In the genomic region with DNA sequence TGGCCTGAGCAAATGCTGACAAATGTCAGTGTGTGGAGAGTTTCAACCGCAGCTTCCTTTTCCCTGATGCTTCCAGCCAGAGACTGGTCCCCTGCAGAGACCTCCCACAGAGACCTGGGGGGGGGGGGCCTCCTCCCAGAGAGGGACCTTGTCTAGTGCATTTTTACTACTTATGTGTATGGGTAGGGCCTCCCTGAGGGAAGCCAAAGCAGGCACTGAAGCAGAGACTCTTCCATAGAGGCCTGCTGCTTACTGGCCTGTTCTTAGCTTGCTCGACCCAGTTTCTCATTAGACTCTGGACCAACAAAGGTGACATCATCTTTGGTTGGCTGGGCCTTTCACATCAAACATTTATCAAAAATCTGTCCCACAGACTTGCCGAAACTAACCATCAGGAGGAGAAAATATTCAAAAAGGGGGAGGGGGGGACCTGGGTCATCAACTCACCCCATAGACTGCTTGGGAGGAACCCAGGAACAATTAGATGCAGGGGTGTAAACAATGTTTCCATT, we compare ENCODE assay signal across 8 mouse cellular contexts. TPM values are rescaled to one million over a fixed set of nuclear protein-coding genes. Genes with fewer than 3 reads are reported as not detected.
A peak's percentile ranks its signal among the peaks of the same experiment; 100 is the strongest.
DNase-seq lines count a peak whose midpoint lies in the region; ATAC-seq lines count a peak whose summit lies in the region.

No protein-coding gene starts in this region.

- 38% methylated on average over 3 of the region's 3 CpGs for WGBS in neural tube, embryonic 13.5 days

- ATAC-seq in cerebellum, adult (ENCODE audit: insufficient number of reproducible peaks, low FRiP score, low TSS enrichment), result peak; percentile 88
- ATAC-seq in neural tube, embryonic 13.5 days (ENCODE audit: low read depth), result no peak

- H3K27ac ChIP-seq in neural tube, embryonic 13.5 days (replicated peaks), result no peak overlapping the region

- no peaks in the 10 kb centered on the region for H3K9me3 ChIP-seq in neural tube, embryonic 13.5 days

- DNase-seq in cerebellum, postnatal 4 days (ENCODE audit: low spot score in 2 of 2), result no peak
- DNase-seq in neural tube, embryonic 10.5 days (ENCODE audit: extremely low spot score, low spot score), result no peak
- peak; percentile 56 to 76 for DNase-seq in kidney, postnatal 36 days
- DNase-seq in ovary, postnatal 36 days (ENCODE audit: low spot score), result no peak
- no peak for DNase-seq in spleen, postnatal 10 days (ENCODE audit: low spot score in 2 of 2)
- no peak for DNase-seq in urinary bladder, adult 18-20 months (ENCODE audit: low spot score in 2 of 2)

- H3K9ac ChIP-seq in neural tube, embryonic 13.5 days, result peak overlapping the region; percentile 22; the same call in 1 of the 2 replicates

- no peak overlapping the region for H3K4me2 ChIP-seq in neural tube, embryonic 13.5 days

- H3K27me3 ChIP-seq in neural tube, embryonic 13.5 days, result no peaks in the 10 kb centered on the region

- no peak overlapping the region for H3K4me3 ChIP-seq in neural tube, embryonic 13.5 days

- H3K36me3 ChIP-seq in neural tube, embryonic 13.5 days, result 0 out of 2 replicates have a peak, but pooled peaks cover 3% of the 10 kb centered on the region

- H3K4me1 ChIP-seq in neural tube, embryonic 13.5 days (replicated peaks), result peaks cover 43% of the 10 kb centered on the region

RNA-seq across cellular contexts. Expression of a gene that starts 14.5 kb away (rescaled TPM):
- 27.0 and 31.1 TPM in 2 replicates for polyA plus RNA-seq in neural tube, embryonic 13.5 days (2015; fragmentation: Nextera tagmentation; extraction: Ambion mirVana)

Comparison
In these comparisons a context has a peak if more than half of its experiments do, and no peak if none do; other contexts are left out.
1. DNase-seq: peak in kidney, postnatal 36 days (2 of 2); none in cerebellum, postnatal 4 days (0 of 2), neural tube, embryonic 10.5 days (single experiment), ovary, postnatal 36 days (single experiment), spleen, postnatal 10 days (0 of 2) and urinary bladder, adult 18-20 months (0 of 2).